Mouse (Mus musculus) small intestine, adult 2 months (tissue): Measurements from ENCODE around the gene Odf2l. TPM values are rescaled to one million over a fixed set of nuclear protein-coding genes. Genes with fewer than 3 reads are reported as not detected.

ENCODE experiments used
- H3K27ac ChIP-seq: fragments of 200-500 bp; 2 replicates; pipeline ENCODE4 v1.5.1; 2012; ENCODE audit warnings: low read depth, low read length, control low read depth, inconsistent platforms; ENCODE audit not compliant: insufficient read depth
- H3K27me3 ChIP-seq: fragments of 200-500 bp; 2 replicates; pipeline ENCODE4 v1.6.1; 2012; ENCODE audit warnings: mild to moderate bottlenecking, moderate library complexity, low read length, inconsistent platforms; ENCODE audit not compliant: control insufficient read depth, insufficient read depth
- H3K36me3 ChIP-seq: fragments of 200-500 bp; 2 replicates; pipeline ENCODE4 v1.6.1; 2012; ENCODE audit warnings: mild to moderate bottlenecking, low read length, control low read depth, inconsistent platforms; ENCODE audit not compliant: control insufficient read depth, insufficient read depth
- H3K4me1 ChIP-seq: fragments of 200-500 bp; 2 replicates; pipeline ENCODE4 v1.6.1; 2012; ENCODE audit warnings: low read length, inconsistent platforms, mixed read lengths; ENCODE audit not compliant: control insufficient read depth, insufficient read depth, insufficient read length
- H3K4me3 ChIP-seq: fragments of 200-500 bp; 2 replicates; pipeline ENCODE4 v1.5.1; 2012; ENCODE audit warnings: low read depth, mild to moderate bottlenecking, control low read depth, inconsistent platforms, low read length, moderate library complexity
- CTCF ChIP-seq: fragments of 200-500 bp; IDR thresholded peaks from 2 replicates; pipeline ENCODE4 v1.5.1; 2012; ENCODE audit warnings: low read depth, mild to moderate bottlenecking, control low read depth, inconsistent platforms, low read length, moderate library complexity, mixed read lengths; ENCODE audit not compliant: insufficient replicate concordance, insufficient read length; ENCODE audit errors: extremely low read depth
- POLR2A ChIP-seq: fragments of 200-500 bp; IDR thresholded peaks from 2 replicates; pipeline ENCODE4 v1.6.1; 2012; ENCODE audit warnings: low read depth, mild to moderate bottlenecking, control low read depth, inconsistent platforms, low read length, moderate library complexity
- WGBS: fragments of 180-500 bp; shearing (Covaris S2); methylation state at CpG from one replicate; pipeline ENCODE4 v1.1.7; 2018; 5-methylcytosine and 5-hydroxymethylcytosine counted together
- polyA plus RNA-seq: library from polyadenylated mRNA; depleted of rRNA; stranded (reverse); fragments of >200 nt; gene quantifications from 2 replicates; pipeline ENCODE4 v1.2.3, GENCODE M21; 2012

Gene Odf2l
- polyA plus RNA-seq, 1 experiment: 0.74 TPM

- Histone ChIP-seq H3K27ac (0 out of 2 replicates have a peak overlapping the region, but pooled peaks have one; percentile 4), H3K4me3 (no peak overlapping the region), H3K36me3 (no peaks in the 10 kb centered on the region), H3K4me1 (peaks cover 2% of the 10 kb centered on the region; the same call in 1 of the 2 replicates), H3K27me3 (no peaks in the 10 kb centered on the region)
- TF ChIP-seq POLR2A (no peak), CTCF (no peak)
- 58% methylated on average over 8 of the region's 8 CpGs for whole genome bisulfite sequencing
Observed at GRCm38 (mm10) chr3:145087857-145088598, 30.4 kb upstream of the Odf2l start.

- H3K4me3 ChIP-seq: no peak within 1 kb of the TSS
- no peak for TF ChIP-seq CTCF
- no peak for TF ChIP-seq POLR2A
Observed at GRCm38 (mm10) chr3:145099291-145099690, 19.1 kb upstream of the Odf2l start, which contains the start of gene Clca2. Gene Clca2 (minus strand): TSS chr3:145099443.

GRCm38 (mm10) chr3:145101891-145102555, 16.4 kb upstream of the Odf2l start:
- Histone ChIP-seq H3K27ac (peak overlapping the region; percentile 61), H3K36me3 (no peaks in the 10 kb centered on the region), H3K27me3 (no peaks in the 10 kb centered on the region), H3K4me3 (no peak overlapping the region), H3K4me1 (peaks cover 14% of the 10 kb centered on the region; the same call in 1 of the 2 replicates)
- no peak for TF ChIP-seq POLR2A
- TF ChIP-seq CTCF: no peak
- WGBS: 30% methylated on average over 9 of the region's 9 CpGs

More at GRCm38 (mm10) chr3:145099291-145099690, 19.1 kb upstream of the Odf2l start, which contains the start of gene Clca2:
- H3K27me3 ChIP-seq: no peaks in the 10 kb centered on the region
- no peak within 1 kb of the TSS for H3K27ac ChIP-seq
- 77% methylated on average over 6 of the region's 6 CpGs for WGBS
- H3K36me3 ChIP-seq: no peaks in the 10 kb centered on the region
- peaks cover 12% of the 10 kb centered on the region; the same call in 1 of the 2 replicates for H3K4me1 ChIP-seq

- WGBS: 79% methylated on average over 2 of the region's 2 CpGs
Observed at GRCm38 (mm10) chr3:145103321-145103720, 15.1 kb upstream of the Odf2l start.

GRCm38 (mm10) chr3:145103770-145104169, 14.6 kb upstream of the Odf2l start:
- Histone ChIP-seq H3K27ac (no peak overlapping the region), H3K36me3 (no peaks in the 10 kb centered on the region)
- WGBS: 74% methylated on average over 5 of the region's 5 CpGs

More at GRCm38 (mm10) chr3:145103321-145103720, 15.1 kb upstream of the Odf2l start:
- no peaks in the 10 kb centered on the region for H3K27me3 ChIP-seq
- no peak overlapping the region for H3K27ac ChIP-seq
- H3K4me1 ChIP-seq: peaks cover 14% of the 10 kb centered on the region; the same call in 1 of the 2 replicates
- no peak overlapping the region for H3K4me3 ChIP-seq
- H3K36me3 ChIP-seq: no peaks in the 10 kb centered on the region
- TF ChIP-seq CTCF (no peak), POLR2A (no peak)

GRCm38 (mm10) chr3:145105076-145105772, 13.2 kb upstream of the Odf2l start:
- no peak overlapping the region for H3K4me3 ChIP-seq
- TF ChIP-seq CTCF (no peak), POLR2A (no peak)
- H3K36me3 ChIP-seq: no peaks in the 10 kb centered on the region
- no peaks in the 10 kb centered on the region for H3K27me3 ChIP-seq
- 0 out of 2 replicates have a peak overlapping the region, but pooled peaks have one; percentile 13 for H3K27ac ChIP-seq
- peaks cover 14% of the 10 kb centered on the region; the same call in 1 of the 2 replicates for H3K4me1 ChIP-seq
- WGBS: 38% methylated on average over 5 of the region's 5 CpGs

More at GRCm38 (mm10) chr3:145103770-145104169, 14.6 kb upstream of the Odf2l start:
- Histone ChIP-seq H3K27me3 (no peaks in the 10 kb centered on the region), H3K4me3 (no peak overlapping the region), H3K4me1 (peaks cover 14% of the 10 kb centered on the region; the same call in 1 of the 2 replicates)
- TF ChIP-seq POLR2A (no peak), CTCF (no peak)
